Mouse (Mus musculus) heart, adult 2 months (tissue): Measurements from ENCODE around the gene Aldh3b1.

Experiments used
- CTCF ChIP-seq: fragments of 200-600 bp; IDR thresholded peaks from 2 replicates; pipeline ENCODE4 v1.8.1; 2022; ENCODE audit warnings: antibody characterized with exemption, mild to moderate bottlenecking, moderate library complexity
- POLR2A ChIP-seq: fragments of 200-500 bp; IDR thresholded peaks from 2 replicates; pipeline ENCODE4 v1.6.1; 2011; ENCODE audit warnings: mild to moderate bottlenecking, low read depth, low read length, control low read depth; ENCODE audit not compliant: insufficient read depth

- TF ChIP-seq CTCF (no peak), POLR2A (peak; percentile 76)
These were observed 5.7 kb upstream of the Aldh3b1 start, which contains the start of gene Unc93b1 for GRCm38 (mm10) chr19:3935032-3935895.
